ENCODE assay signal across 27 mouse cellular contexts in genomic region chr1:23840924-23841323, GRCm38 (mm10).
"Had no signal": no experiment of that assay in that cellular context is flagged by ENCODE, and none has a peak within 500 bp of the region (broad histone marks: within the 10 kb centered on the region; RNA-seq: fewer than 3 reads in every experiment).

No protein-coding gene starts in this region.

- H3K4me2 ChIP-seq: heart, embryonic 11.5 days; heart, embryonic 13.5 days; heart, embryonic 15.5 days; hindbrain, embryonic 12.5 days; hindbrain, embryonic 14.5 days; limb, embryonic 13.5 days; limb, embryonic 15.5 days; liver, embryonic 12.5 days had no signal

- DNase-seq: gastrocnemius, postnatal 14 days; gastrocnemius, postnatal 36 days; heart, adult 11 months; heart, adult 2 months; heart, postnatal 14 days; heart, postnatal 36 days; kidney, adult 11 months; kidney, adult 2 months; kidney, adult 9 months; kidney, postnatal 10 days; kidney, postnatal 25 days; kidney, postnatal 4 days; layer of hippocampus, adult 9-11 months; layer of hippocampus, postnatal 36 days; left cerebral cortex, postnatal 4 days had no signal

- H3K9me3 ChIP-seq: heart, embryonic 13.5 days; heart, embryonic 15.5 days; hindbrain, embryonic 12.5 days; limb, embryonic 13.5 days; limb, embryonic 15.5 days; liver, embryonic 12.5 days had no signal

- H3K4me3 ChIP-seq: heart, adult 2 months; heart, embryonic 13.5 days; heart, embryonic 15.5 days; hindbrain, embryonic 12.5 days; layer of hippocampus, adult 2 months; limb, embryonic 13.5 days; limb, embryonic 15.5 days; liver, embryonic 12.5 days had no signal

- H3K9ac ChIP-seq: heart, embryonic 13.5 days; heart, embryonic 15.5 days; hindbrain, embryonic 12.5 days; hindbrain, embryonic 14.5 days; limb, embryonic 13.5 days; limb, embryonic 15.5 days; liver, embryonic 12.5 days; liver, embryonic 14.5 days had no signal

- H3K27ac ChIP-seq: heart, adult 2 months; heart, embryonic 13.5 days; heart, embryonic 15.5 days; hindbrain, embryonic 12.5 days; hindbrain, embryonic 14.5 days; layer of hippocampus, adult 2 months; limb, embryonic 13.5 days; limb, embryonic 15.5 days; liver, embryonic 12.5 days; liver, embryonic 14.5 days had no signal

- H3K27me3 ChIP-seq: heart, embryonic 13.5 days; heart, embryonic 15.5 days; hindbrain, embryonic 12.5 days; limb, embryonic 13.5 days; limb, embryonic 15.5 days; liver, embryonic 12.5 days had no signal

- ATAC-seq: hindbrain, embryonic 16.5 days; intestine, embryonic 16.5 days; liver, embryonic 12.5 days had no signal

- H3K4me1 ChIP-seq: heart, embryonic 13.5 days; heart, embryonic 15.5 days; hindbrain, embryonic 12.5 days; limb, embryonic 13.5 days; limb, embryonic 15.5 days had no signal
